Mouse (Mus musculus) bone marrow, adult 2 months (tissue): ENCODE data around the gene Lrp10. TPM values are rescaled to one million over a fixed set of nuclear protein-coding genes. Genes with fewer than 3 reads are reported as not detected.

Source experiments
- H3K27ac ChIP-seq: fragments of 200-500 bp; 2 replicates; pipeline ENCODE4 v1.5.1; 2012; ENCODE audit warnings: low read depth, mild to moderate bottlenecking, control low read depth, inconsistent platforms, low read length; ENCODE audit not compliant: control insufficient read depth, poor library complexity, insufficient read depth
- H3K4me1 ChIP-seq: fragments of 200-500 bp; 2 replicates; pipeline ENCODE4 v1.6.1; 2011; ENCODE audit warnings: low read length; ENCODE audit not compliant: control insufficient read depth, insufficient read depth
- H3K4me3 ChIP-seq: fragments of 200-500 bp; replicated peaks from 2 replicates; pipeline ENCODE3; 2011; ENCODE audit warnings: mild to moderate bottlenecking, low read depth, low read length, control low read depth; ENCODE audit not compliant: control insufficient read depth
- CTCF ChIP-seq: fragments of 200-500 bp; IDR thresholded peaks from 2 replicates; pipeline ENCODE4 v1.5.1; 2011; ENCODE audit warnings: low read length, control low read depth; ENCODE audit not compliant: control insufficient read depth, insufficient read depth
- POLR2A ChIP-seq: fragments of 200-500 bp; IDR thresholded peaks from 2 replicates; pipeline ENCODE4 v1.6.1; 2011; ENCODE audit warnings: low read depth, mild to moderate bottlenecking, control low read depth, low read length, borderline replicate concordance; ENCODE audit not compliant: control insufficient read depth
- WGBS: fragments of 180-500 bp; shearing (Covaris S2); methylation state at CpG from one replicate; pipeline ENCODE4 v1.1.7; 2018; 5-methylcytosine and 5-hydroxymethylcytosine counted together
- polyA plus RNA-seq: library from polyadenylated mRNA; stranded (reverse); fragments of >200 nt; gene quantifications from 2 replicates; pipeline ENCODE4 v1.2.4, GENCODE M21; 2011; ENCODE audit warnings: low replicate concordance; ENCODE audit not compliant: missing spikeins, insufficient read depth, insufficient read length

Gene Lrp10
- polyA plus RNA-seq, 1 experiment = 29.0 TPM

GRCm38 (mm10) chr14:54432078-54432836 is 31.7 kb upstream of the Lrp10 start:
- Histone ChIP-seq H3K4me3 (peak overlapping the region; percentile 32), H3K27ac (peak overlapping the region; percentile 42), H3K4me1 (peaks cover 3% of the 10 kb centered on the region; the same call in 1 of the 2 replicates)
- TF ChIP-seq CTCF = no peak
- 0 out of 2 replicates have a peak, but pooled peaks have one; percentile 17 for TF ChIP-seq POLR2A
- 17% methylated on average over 54 of the region's 54 CpGs for WGBS

DNA sequence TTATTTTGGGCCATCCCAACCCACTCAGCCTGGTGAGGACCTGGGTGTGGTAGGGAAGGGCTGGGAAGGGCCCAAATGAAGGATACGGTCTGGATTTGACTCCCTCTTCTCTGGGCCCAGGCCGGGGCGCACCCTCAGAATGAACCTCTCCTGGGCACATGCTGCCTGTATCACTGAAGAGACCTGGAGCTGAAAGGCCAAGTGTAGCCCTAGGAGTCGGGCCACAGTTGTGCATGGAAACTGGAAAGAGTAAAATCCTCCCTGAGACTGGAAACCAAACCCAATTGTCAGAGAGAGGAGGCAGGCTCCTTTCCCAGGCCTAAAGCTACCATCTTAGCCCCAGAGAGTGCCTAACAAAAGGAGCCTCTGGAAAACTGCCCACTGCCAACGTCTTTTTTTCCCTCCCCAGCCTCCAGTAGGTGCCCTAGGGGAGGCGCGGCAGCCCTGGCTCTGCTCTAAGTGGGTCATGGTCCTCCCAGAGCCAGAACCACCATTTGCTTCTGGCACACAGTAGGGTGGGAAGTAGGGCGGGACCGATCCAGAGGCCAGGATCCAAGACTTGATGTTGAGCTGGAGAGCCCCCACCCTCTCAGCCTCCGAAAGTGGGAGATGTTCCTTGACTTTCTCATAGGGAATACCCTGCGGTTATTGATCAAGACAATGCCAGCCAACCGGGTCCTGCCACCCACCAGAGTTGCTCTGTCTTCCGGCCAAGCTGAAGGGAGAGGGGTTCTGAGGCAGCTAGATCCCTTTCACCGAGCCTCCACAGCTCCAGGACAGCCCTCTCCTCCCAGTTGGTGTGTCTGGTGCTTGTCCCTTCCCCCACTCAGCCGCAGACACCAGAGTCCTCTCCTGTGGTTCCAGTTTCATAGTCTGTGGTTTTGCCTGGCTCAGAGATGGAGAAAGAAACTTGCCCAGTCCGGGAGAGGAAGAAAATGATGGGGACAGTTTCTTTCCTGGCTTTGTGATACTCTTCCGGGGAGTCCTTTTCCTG is 30.8 kb upstream of the Lrp10 start:
- WGBS = 46% methylated on average over 17 of the region's 17 CpGs
- H3K27ac ChIP-seq = no peak overlapping the region

GRCm38 (mm10) chr14:54433941-54434531 is 29.9 kb upstream of the Lrp10 start:
- no peak for TF ChIP-seq CTCF
- no peak for TF ChIP-seq POLR2A
- no peak overlapping the region for H3K4me3 ChIP-seq
- 75% methylated on average over 12 of the region's 12 CpGs for WGBS
- H3K27ac ChIP-seq = no peak overlapping the region
- H3K4me1 ChIP-seq = peaks cover 3% of the 10 kb centered on the region; the same call in 1 of the 2 replicates

More for the DNA sequence above, 30.8 kb upstream of the Lrp10 start:
- H3K4me1 ChIP-seq = peaks cover 3% of the 10 kb centered on the region; the same call in 1 of the 2 replicates
- no peak overlapping the region for H3K4me3 ChIP-seq
- no peak for TF ChIP-seq CTCF

GRCm38 (mm10) chr14:54435194-54435918 is 28.6 kb upstream of the Lrp10 start:
- Histone ChIP-seq H3K4me3 (no peak overlapping the region), H3K27ac (no peak overlapping the region), H3K4me1 (peaks cover 3% of the 10 kb centered on the region; the same call in 1 of the 2 replicates)
- WGBS = 73% methylated on average over 11 of the region's 11 CpGs
- TF ChIP-seq CTCF (no peak), POLR2A (no peak)

DNA sequence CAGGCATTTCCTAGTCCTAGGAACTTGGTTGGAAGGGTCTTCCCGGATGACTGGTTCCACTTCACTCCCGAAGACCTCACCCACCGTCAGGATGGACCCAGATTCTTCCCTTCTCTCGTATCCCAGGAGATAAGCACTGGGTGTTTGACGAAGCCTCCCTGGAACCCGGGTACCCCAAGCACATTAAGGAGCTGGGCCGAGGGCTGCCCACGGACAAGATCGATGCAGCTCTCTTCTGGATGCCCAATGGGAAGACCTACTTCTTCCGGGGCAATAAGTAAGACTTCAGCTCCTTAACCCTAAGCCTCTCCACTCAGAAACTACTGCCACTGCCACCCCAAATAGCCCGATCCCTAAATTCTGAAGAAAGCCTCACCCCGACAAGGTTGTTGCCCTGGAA is 24.8 kb upstream of the Lrp10 start:
- 91% methylated on average over 12 of the region's 12 CpGs for WGBS
- no peak overlapping the region for H3K4me3 ChIP-seq
- TF ChIP-seq POLR2A = no peak
- TF ChIP-seq CTCF = no peak
- H3K27ac ChIP-seq = no peak overlapping the region
- peaks cover 4% of the 10 kb centered on the region; the same call in 1 of the 2 replicates for H3K4me1 ChIP-seq

- peaks cover 4% of the 10 kb centered on the region; the same call in 1 of the 2 replicates for H3K4me1 ChIP-seq
- TF ChIP-seq POLR2A (no peak), CTCF (no peak)
- no peak overlapping the region for H3K27ac ChIP-seq
- WGBS = 79% methylated on average over 7 of the region's 7 CpGs
- H3K4me3 ChIP-seq = no peak overlapping the region
These were observed 24.3 kb upstream of the Lrp10 start for GRCm38 (mm10) chr14:54439610-54440009.

DNA sequence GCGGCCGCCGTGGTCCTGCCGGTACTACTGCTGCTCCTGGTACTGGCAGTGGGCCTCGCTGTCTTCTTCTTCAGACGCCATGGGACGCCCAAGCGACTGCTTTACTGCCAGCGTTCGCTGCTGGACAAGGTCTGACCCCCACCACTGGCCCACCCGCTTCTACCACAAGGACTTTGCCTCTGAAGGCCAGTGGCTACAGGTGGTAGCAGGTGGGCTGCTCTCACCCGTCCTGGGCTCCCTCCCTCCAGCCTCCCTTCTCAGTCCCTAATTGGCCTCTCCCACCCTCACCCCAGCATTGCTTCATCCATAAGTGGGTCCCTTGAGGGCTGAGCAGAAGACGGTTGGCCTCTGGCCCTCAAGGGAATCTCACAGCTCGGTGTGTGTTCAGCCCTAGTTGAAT is 23.4 kb upstream of the Lrp10 start:
- 90% methylated on average over 14 of the region's 14 CpGs for WGBS
- peak overlapping the region; percentile 11; the same call in 1 of the 2 replicates for H3K27ac ChIP-seq
- H3K4me1 ChIP-seq = peaks cover 4% of the 10 kb centered on the region; the same call in 1 of the 2 replicates
- no peak overlapping the region for H3K4me3 ChIP-seq
- TF ChIP-seq CTCF (no peak), POLR2A (no peak)
